Mouse (Mus musculus) lung, adult 2 months (tissue): ENCODE measurements around the gene BC048562.

Experiments used
- CTCF ChIP-seq: fragments of 200-500 bp; IDR thresholded peaks from 2 replicates; pipeline ENCODE4 v1.5.1; 2011; ENCODE audit warnings: mild to moderate bottlenecking, low read length, control low read depth; ENCODE audit not compliant: insufficient read depth
- POLR2A ChIP-seq: fragments of 200-500 bp; IDR thresholded peaks from 2 replicates; pipeline ENCODE4 v1.6.1; 2011; ENCODE audit warnings: low read depth, mild to moderate bottlenecking, control low read depth, low read length, borderline replicate concordance; ENCODE audit errors: extremely low read depth

DNA sequence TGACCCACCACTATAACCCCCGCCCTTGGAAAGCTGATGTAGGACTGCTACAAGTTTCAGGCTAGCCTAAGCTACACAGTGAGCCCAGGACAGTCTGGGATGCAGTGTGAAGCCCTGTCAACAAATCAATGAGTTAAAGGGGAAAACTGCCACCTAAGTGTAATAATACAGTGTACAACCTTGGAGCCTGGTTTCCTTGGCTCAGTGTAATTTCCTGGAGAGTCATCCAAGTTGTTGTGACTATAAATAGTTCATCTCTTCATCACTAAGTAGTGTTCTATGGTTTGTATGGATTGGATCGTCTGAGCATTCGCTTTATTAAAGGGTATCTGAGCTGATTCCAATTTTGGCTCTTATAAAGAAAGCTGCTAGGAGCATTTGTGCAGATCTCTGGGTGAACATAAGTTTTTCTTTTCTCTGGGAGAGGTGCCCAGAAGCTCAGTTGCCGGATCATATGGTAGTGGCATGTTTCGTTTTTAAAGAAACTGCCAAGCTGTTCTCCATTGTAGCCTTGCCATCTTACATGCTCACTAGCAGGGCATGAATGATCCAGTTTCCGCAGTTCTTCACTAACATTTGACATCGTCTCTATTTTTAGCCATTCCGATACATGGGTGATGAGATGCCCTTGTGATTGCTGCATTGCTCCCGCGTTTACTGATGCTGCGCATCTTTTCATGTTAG is 5.1 kb downstream of the BC048562 start:
- TF ChIP-seq CTCF (no peak), POLR2A (no peak)
